Mouse (Mus musculus): ENCODE results near the gene Ppp1r32.

- TF ChIP-seq CTCF (IDR thresholded peaks at IDR 0.05; ENCODE audit: control insufficient read depth, insufficient read depth, low read length): no peak
- TF ChIP-seq POLR2A (IDR thresholded peaks at IDR 0.05; ENCODE audit: borderline replicate concordance, control insufficient read depth, low read depth, low read length): no peak
These were observed 39.2 kb upstream of the Ppp1r32 start for GRCm38 (mm10) chr19:10521926-10522325.
